Mouse (Mus musculus) R1 (cell line): ENCODE data around the gene Cers2.

ENCODE experiments used
- DNase-seq: peaks from one replicate; pipeline ENCODE4 v3.0.0-alpha.2; 2018; ENCODE audit warnings: low read depth, low spot score

The Cers2 gene

DNA sequence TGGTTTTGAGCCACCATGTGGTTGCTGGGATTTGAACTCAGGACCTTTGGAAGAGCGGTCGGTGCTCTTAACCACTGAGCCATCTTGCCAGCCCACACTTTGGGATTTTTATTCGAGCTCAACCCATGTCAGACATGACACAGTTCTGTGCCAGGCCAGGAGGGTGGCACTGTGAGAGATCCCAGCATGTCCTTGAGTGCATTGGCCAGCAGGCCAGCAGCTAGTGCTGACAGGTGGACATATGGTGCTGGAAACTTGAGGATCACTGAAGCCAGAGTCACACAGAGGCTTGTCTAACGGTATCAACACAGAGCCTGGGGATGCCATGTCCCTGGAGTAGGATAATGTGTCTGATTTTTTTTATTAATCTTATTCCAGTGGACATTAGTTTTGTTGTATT lies 25.2 kb upstream of the Cers2 start:
- DNase-seq: no peak

DNA sequence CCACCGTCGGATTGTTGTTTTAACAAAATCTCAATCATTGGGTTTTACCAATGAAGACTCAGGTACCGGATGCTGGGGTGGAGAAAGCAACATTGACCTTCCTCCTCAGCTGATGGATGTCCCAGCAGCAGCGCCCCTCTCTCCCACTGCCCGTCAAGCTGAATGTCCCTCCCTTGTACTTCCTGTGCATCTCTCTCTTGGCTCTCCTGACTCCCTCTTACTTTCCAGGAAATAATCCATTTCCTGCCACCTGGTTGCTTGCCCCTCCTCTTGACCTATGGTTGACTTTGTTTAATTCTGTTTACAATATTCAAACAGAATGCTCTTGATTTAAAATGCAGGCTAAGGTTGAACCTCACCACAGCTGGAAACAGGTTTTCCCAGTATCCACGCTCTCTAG lies 24.4 kb upstream of the Cers2 start:
- DNase-seq: peak; percentile 95

DNA sequence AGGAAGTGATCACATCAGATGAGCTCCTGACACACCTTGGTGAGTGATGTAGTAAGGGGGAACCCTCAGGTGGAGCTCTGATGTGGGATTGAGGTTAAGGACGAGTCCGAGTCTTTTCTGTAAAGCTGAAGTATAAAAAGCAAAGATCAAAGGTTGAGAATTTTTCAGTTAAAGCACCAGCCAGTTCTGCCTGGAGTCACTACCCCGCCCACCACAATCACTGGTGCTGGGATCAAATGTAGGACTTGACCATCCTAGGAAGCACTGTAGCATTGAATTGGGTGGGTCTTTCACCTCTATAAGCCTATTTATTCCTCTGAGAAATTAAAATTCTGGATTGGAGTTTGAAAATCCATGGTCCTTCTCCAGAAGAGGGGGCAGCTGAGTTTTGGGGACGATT lies 23.6 kb upstream of the Cers2 start:
- DNase-seq: no peak

DNA sequence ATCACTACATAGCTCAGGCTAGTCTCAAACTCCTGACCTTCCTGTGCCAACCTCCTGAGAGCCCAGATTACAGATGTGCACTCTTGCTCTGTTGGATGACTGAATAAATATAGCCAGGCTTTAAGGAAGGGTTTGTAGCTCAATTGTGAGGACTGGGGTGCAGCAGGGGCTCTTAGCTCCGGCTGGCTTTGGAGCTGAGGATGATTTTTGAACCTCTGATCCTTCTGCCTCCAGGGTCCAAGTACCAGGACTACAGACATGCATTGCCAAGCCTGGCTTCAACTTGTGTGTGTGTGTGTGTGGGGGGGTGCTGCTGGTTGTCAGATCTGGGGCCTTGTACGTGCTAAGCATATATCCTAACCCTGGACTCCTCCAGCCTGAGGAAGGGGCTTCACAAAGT lies 21.7 kb upstream of the Cers2 start:
- DNase-seq: no peak

DNA sequence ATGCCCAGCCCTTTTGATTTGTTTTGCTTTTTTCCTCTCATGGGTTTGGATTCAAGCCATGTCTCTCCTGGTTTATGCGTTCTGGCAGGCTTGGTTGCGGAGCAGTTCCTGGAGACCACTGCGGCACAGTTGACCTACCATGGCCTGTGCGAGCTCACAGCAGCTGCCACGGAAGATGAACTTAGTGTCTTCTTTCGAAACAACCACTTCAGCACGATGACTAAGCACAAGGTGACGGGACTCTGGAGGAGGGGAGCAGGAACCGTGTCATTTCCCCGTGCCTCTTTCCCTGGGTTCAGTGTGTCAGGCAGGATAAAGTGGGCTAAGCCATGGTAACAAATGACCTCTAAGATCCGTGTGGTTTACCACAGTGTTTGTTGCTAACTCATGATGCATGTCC lies 21.1 kb upstream of the Cers2 start:
- DNase-seq: no peak

DNA sequence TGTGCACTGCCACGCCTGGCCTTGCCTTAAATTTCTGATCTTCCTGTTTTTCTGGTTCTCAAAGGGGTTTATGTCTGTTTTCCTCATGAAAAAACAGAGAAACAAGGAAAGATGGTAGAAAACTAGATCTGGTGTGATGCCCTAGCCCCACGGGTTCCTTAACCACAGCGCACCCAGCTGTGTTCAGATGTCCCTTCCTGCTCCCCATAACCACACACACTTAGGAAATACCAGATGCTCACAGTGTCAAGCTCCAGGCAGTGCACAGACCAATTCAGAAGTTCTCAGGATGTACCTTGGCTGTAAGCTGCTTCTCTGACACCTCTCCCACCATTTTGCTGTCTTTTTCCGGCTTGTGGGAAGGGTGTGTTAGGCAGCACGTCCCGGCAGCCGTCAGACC lies 20.3 kb upstream of the Cers2 start:
- no peak for DNase-seq

DNA sequence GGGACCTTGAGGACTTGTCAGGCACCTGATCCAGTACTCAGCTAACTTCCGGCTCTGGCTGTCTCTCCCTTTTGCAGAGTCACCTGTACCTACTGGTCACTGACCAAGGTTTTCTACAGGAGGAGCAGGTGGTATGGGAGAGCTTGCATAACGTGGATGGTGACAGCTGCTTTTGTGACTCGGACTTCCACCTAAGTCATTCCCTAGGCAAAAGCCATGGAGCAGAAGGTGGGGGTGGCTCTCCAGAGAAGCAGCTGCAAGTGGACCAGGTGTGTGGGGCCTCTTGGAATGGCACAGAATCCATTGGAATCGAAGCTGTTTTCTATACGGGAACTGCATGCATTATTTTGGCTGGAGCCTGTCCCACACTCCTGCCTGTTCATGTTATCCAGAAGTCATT lies 19.9 kb upstream of the Cers2 start:
- no peak for DNase-seq

DNA sequence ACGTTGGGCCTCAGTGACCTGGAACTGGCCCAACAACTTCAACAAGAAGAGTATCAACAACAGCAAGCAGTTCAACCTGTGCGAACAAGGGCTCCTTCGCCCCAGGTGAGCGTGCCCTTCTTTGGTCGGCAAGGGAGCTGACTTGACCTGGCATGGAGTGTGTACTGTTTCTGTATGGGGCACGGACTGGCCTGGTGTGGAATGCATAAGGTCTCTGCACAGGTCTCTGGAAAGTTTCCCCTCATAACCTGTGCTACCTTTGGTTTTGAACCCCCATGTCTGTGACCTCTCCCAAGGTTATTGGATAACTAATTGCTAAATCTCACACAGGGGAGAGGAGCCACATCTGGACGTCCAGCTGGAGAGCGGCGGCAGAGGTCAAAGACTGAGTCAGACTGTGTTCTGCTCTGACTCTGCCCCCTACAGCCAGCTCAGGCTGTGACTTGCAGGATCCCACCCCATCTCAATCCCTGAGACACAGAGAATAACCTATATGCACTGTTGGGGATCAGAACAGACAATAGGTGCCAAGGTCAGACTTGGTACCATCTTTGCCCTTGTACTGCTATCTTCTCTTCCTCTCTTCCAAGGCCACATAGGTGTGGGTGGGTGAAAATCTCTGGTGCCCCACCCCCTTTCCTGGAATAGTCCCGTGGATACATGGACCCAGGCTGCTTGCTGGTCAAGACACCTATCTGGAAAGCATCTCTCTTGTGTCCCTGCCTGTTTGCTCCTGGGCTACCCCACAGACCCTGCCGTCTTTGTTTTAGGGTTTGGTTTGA lies 19.1 kb upstream of the Cers2 start:
- peak; percentile 84 for DNase-seq

DNA sequence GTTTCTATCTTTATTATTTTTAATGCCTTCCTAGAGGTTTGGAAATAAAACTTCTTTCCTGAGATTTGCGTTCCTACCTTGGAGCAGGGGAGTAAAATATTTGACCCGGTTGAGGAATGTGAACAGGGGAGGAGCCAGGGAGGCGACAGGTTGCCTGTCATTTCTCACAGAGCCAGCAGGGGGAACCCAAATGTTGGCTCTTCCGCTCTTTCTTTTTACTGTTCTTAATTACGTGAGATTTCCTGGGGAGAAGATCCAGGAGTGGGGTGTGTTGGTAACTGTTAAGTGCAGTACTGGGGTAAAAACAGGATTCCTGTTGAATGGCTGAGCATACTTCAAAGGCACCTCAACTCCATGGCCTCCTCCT lies 18.5 kb upstream of the Cers2 start:
- peak; percentile 90 for DNase-seq

DNA sequence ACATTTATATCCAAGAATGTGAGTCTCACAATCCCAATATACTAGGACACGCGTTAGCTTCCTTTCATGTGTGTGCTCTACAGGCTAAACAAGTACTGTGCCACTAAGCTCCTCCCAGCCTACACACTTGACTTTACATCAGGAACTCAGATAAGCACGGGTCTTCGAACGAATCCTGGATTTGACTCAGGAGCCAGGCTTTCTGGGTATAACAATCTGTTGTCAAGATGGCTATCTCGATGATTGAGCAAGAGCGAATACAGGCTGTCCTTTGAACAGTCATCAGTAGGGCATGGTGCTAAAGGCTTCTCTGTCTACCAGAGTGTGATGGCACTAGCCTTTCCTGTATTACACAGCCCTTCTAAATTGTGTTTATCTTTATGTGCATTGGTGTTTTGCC lies 16.6 kb upstream of the Cers2 start:
- DNase-seq: no peak

DNA sequence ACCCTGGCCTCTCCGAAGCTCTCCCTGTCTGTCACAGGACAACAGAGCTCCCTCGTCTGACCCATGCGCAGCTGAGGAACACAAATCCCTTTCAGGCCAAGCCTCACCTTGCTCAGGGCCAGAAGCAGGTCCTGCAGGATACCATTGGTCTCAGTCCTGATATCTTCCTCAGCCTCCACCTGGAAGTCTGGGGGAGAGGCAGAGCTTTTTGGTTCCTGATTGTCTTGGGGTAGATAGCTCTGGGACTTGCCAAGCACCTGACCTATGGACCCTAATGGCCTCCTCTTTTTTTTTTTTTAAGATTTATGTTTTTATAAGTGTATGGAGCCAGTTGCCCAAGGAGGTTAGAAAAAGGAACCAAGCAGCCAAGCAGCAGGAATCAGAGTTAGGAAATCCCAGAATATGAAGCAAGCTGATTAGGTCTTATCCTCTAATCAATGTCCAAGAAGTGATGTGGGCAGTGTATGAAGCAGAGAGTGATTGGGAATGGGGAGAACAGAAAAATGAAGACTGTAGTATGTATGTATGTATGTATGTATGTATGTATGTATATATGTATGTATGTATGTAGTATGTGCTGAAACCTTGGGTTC lies 13.3 kb upstream of the Cers2 start:
- no peak for DNase-seq

DNA sequence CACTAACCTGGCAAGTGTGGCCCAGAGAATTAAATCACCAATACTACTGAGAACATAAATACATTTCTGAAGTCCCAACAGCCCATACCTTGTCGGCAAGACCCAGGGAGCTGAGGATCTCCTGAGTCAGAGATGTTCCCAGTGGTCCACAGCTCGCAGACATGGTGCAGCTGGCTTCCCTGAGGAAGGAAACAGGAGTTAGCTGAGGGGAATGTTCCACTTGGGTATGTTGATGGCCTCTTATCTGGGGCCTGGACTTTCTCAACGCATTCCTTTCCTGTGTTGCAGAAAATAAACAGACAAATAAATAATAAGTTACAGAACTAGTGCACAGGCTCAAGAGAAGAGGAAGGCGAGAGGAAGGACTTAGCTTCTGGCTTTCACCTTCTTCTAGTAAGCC lies 8.3 kb upstream of the Cers2 start:
- DNase-seq: no peak

DNA sequence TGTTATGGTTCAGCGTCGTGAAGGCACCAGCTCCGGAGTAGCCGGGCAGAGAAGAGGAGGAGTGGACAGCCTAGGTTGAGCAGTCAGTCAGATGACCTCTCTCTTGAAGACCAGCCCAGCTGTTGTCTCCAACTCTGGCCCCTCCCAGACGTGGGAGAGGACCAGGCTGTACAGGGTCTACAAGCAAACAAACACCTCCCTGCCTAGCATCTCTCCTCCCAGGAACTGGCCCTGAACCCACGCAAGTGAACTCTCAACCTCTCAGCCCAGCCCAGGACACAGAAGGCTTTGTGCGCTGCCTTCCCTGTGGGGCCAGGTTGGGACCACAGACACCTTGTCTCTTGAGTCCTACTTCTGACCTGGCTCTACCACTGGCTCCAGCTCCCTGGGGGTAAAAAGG lies 7.5 kb upstream of the Cers2 start, which contains the start of gene Anxa9:
Anxa9 (minus strand) TSS at position 77 of the 400 bp plus-strand sequence.
- no peak for DNase-seq

DNA sequence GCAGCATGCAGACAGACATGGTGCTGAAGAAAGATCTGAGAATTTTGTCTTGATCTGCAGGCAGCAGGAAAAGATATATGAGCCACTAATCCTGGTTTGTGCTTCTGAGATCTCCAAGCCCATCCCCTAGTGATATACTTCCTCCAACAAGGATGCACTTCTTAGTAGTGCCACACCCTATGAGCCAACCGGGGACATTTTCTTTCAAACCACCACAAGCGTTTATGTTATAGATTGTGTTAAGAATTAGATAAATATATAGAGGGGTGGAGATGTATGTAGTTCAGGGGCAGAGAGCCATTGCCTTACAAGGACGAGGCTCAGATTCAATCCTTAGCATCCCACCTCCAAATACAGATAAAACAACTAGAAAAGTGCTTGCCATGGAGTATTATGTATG lies 4.1 kb upstream of the Cers2 start:
- DNase-seq: no peak

DNA sequence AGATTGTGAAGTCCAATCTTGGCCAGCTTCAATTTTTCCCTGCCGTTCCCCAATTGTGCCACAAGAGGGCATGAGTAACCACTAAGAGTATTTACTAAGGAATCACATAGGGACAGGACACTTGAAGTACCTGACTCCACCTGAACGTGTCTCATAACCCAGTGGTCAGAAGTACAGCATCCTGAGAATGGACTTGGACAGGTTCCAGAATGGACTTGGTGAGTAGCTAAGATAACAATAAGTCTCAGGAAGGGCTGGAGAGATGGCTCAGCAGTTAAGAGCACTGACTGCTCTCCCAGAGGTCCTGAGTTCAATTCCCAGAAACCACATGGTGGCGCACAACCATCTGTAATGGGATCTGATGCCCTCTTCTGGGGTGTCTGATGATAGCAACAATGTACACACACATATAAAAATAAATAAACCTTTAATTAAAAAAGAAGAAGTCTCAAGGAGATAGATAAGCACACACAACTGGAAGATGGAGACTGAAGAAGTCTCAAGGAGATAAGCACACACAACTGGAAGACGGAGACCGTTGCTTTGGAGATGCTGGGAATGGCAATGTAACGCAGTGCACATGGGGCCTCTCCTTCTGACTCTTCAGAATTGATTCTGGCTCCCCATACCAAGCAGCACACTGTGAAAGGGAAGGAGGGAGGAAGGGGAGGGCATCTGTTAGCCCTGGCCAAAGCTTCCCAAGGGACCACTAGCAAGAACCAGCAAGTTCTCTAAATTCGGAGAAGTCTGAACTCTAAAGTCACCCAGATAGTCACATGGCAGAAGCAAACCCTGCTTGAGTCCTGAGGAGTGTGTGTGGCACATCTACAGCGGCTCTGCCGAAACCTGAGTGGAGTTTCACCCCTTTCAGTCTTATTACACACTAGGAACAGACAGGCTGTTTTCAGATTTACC lies 3.4 kb upstream of the Cers2 start:
- DNase-seq: peak; percentile 90

DNA sequence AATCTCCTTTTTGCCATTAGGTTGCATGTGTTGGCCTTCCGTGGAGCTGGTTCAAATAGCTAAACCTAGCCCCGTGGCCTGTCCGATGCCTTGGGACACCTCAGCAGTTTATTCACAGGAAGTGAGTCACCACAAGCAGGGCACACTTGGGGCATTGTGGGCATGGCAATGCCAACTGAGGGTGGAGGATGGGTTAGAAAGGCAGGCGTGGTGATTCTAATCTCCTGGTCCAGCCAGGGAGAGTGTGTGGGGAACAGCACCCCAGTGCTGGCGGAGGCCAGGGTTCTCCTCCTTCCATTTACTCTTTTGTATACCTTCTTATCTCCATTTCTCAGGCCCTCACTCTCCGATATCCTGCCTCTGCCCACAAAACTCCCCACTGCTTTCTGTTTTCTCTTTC lies 2.0 kb upstream of the Cers2 start:
- no peak for DNase-seq

DNA sequence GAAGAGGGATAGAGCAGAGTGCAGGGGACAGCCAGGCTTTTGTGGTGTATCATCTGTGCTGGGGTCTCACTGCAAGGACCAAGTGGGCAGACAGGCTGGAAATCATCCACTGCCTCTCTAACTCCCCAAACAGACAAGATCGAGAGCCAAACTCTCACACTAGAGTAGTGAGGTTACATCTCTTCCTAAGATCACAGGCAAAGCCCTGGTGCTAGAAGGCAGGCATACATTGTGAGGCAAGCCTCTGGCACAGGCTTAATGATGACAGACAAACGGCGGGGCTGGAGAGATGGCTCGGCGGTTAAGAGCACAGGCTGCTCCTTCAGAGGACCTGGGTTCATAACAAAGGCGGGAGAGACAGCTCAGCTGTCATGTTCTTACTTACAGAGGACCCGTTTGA lies 1.1 kb upstream of the Cers2 start:
- no peak for DNase-seq

DNA sequence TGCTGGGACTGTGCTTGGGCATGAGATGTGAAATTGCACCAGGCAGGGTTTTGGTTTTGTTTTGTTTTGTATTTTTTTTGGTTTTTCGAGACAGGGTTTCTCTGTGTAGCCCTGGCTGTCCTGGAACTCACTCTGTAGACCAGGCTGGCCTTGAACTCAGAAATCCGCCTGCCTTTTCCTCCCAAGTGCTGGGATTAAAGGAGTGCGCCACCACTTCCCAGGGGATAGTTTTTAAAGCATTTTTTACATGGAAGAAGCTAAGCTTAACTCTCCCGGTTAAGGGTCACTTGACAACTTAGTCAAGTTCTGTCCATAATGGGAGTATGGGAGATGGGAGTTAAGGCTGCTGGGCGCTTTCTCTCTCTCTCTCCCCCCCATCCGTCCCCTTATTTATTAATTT lies 516 bp upstream of the Cers2 start:
- no peak for DNase-seq

DNA sequence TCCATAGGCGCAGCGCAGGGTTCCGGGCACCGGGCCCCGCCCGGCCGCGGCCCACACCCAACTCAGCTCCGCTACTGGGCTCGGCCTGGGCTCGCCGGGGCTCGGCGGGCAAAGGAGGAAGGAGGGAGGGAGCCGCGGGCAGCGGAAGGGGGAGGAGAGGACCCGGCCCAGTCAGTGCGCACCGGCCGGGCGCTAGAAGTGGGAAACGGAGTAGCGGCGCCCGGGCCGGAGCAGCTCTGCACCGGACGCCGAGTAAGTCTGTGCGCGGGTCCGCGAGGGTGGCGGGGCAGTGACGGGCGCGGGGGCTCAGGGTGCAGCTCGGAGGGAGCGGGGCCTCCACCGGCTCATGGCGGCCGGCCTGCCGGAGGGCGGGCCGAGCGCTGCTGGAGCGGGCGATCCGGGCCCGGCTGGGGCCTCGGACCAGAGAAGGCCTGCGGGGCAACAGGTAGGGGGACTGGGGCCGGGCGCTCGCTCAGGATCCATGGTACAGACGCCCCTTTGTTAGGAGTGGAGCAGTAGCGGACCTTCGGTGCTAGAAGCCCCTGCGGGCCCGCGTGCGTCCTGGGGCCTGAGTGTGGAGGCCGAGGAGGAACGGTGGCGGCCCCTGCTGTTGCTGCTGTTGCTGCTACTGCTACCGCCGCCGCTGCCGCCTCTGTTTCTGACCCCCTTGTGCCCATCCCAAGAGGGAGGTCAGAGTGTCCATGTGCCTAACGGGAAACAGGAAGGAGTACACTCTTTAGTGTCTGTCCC lies 678 bp downstream of the Cers2 start:
- DNase-seq: peak; percentile 83

DNA sequence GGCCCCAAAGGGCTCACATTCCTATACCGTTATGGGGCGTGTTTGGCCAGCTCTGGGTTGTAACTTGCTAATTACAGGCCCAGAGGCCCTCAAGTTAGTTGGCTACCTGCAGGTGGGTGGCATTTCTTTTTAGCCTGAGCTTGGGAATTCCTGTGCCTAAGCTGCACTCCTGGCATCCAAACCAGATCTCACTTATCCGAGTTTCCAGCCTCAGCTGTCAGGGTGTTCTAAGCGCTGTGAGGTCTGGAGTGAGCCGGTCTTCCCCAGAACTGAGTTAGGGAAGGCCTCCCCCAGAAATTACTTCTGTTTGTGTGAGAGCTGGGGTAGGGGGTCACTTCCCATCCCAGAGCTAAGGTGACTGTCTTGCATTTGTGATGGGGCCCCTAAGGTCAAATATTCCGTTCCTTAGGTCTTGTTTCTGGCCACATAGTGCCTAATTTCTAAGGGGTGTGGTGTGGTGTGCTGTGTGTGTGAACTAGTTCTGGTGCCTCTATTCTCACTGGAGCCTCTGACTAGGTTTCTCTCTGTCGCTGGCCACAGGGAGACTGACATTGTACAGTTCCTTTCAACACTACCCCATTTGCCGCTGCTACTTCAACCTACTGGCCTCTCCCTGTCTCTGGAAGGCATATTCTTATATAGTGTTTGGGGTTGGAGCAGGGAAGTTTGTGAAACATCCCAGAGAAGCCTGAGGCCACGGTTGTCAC lies 1.4 kb downstream of the Cers2 start:
- no peak for DNase-seq

DNA sequence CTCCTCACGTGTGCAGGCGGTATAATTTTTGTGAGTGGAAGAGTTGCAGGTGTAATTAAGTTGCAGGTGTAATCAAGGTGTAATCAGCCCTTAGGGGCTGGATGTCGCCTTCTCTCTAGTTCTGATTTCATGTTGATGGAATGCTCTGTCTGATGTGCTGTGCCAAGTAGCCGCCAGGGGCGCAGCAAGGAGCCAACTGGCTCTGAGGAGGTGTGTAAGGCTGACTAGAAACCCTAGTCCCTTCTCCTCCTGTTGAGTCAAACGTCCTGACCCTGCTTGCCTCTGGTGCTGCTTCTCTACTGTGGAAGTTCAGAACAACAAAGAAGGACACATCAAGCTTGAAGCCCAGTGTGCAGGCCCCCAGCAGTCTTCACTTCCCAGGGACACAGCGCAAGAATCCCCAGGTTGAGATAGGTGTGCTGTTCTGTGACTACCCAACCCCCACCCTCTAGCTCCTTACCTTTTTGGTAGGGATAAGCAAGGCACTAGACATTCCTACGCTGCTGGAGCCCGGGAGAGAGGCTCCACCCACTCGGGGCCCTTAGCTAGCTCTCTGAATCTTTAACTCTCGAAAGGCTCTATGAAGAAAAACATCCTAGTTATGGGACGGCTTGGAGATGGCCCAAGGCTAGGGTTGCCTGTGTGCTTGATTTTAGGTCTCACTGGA lies 3.0 kb downstream of the Cers2 start:
- peak; percentile 95 for DNase-seq
